Comparison of ENCODE assay signal across 22 mouse cellular contexts in the genomic region with DNA sequence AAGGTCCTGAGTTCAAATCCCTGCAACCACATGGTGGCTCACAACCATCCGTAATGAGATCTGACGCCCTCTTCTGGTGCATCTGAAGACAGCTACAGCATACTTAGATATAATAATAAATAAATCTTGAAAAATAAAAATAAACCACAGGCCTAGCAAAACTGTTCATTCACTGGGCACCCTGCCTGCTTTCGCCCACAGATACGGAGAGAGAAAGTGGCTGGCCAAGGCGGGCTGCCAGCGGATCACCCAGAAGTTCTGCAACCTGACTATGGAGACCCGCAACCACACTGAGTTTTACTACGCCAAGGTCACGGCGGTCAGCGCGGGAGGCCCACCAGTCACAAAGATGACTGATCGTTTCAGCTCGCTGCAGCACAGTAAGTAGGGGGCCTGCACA. TPM values are rescaled to one million over a fixed set of nuclear protein-coding genes. Genes with fewer than 3 reads are reported as not detected.
DNase-seq lines count a peak whose midpoint lies in the region; ATAC-seq lines count a peak whose summit lies in the region.
"Had no signal": no experiment of that assay in that cellular context is flagged by ENCODE, and none has a peak within 500 bp of the region (broad histone marks: within the 10 kb centered on the region; RNA-seq: fewer than 3 reads in every experiment).

No protein-coding gene starts in this region.

- intact Hi-C loops in left cerebral cortex, postnatal 10 days (cut with DNase I): no loop called here
- intact Hi-C loops in gastrocnemius, postnatal 14 days (cut with DNase I; ENCODE audit: low total_unique reads): no loop called here

- 92% methylated on average over 14 of the region's 14 CpGs for WGBS in midbrain, embryonic 11.5 days

- H3K4me2 ChIP-seq in midbrain, embryonic 11.5 days: no peak overlapping the region
- H3K4me2 ChIP-seq: hindbrain, embryonic 12.5 days; limb, embryonic 13.5 days; liver, embryonic 13.5 days; midbrain, embryonic 13.5 days had no signal

- H3K4me3 ChIP-seq in midbrain, embryonic 11.5 days (ENCODE audit: low read depth, low read length): no peak overlapping the region
- H3K4me3 ChIP-seq: hindbrain, embryonic 12.5 days; limb, embryonic 13.5 days; liver, embryonic 13.5 days; midbrain, embryonic 13.5 days had no signal

- no peaks in the 10 kb centered on the region for H3K36me3 ChIP-seq in midbrain, embryonic 11.5 days (ENCODE audit: control insufficient read depth, insufficient read depth, low read length)
- H3K36me3 ChIP-seq: hindbrain, embryonic 12.5 days; limb, embryonic 13.5 days; midbrain, embryonic 13.5 days had no signal

- no peak for ATAC-seq in midbrain, embryonic 11.5 days (ENCODE audit: low FRiP score)
- ATAC-seq: forebrain, embryonic 14.5 days; midbrain, embryonic 13.5 days had no signal

- no peaks in the 10 kb centered on the region for H3K27me3 ChIP-seq in midbrain, embryonic 11.5 days (ENCODE audit: control insufficient read depth, insufficient read depth, low read length)
- H3K27me3 ChIP-seq: hindbrain, embryonic 12.5 days; limb, embryonic 13.5 days; midbrain, embryonic 13.5 days had no signal

- DNase-seq in layer of hippocampus, adult 11-12 months (ENCODE audit: low spot score): peak; percentile 60
- no peak for DNase-seq in layer of hippocampus, postnatal 14 days (ENCODE audit: low spot score in 2 of 2)
- DNase-seq in layer of hippocampus, adult 8-10 months (ENCODE audit: low spot score in 2 of 2): peak; percentile 19 to 64
- peak; percentile 16 to 63 for DNase-seq in left cerebral cortex, postnatal 10 days (ENCODE audit: extremely low spot score in 1 of 2, low spot score in 2 of 2)
- DNase-seq in right cerebral cortex, postnatal 14 days: peak; percentile 64
- no peak for DNase-seq in gastrocnemius, postnatal 14 days
- no peak for DNase-seq in midbrain, embryonic 11.5 days (ENCODE audit: low spot score, missing footprints)
- DNase-seq in kidney, postnatal 36 days: no peak
- DNase-seq: adrenal gland, postnatal 10 days; cerebellum, adult 9-10 months; kidney, adult 11 months; liver, embryonic 13.5 days; lung, adult 2 months had no signal

- no peaks in the 10 kb centered on the region for H3K9me3 ChIP-seq in midbrain, embryonic 11.5 days (ENCODE audit: control insufficient read depth, low read length)
- H3K9me3 ChIP-seq: midbrain, embryonic 13.5 days had no signal

- H3K27ac ChIP-seq in midbrain, embryonic 11.5 days (ENCODE audit: low read depth, low read length): no peak overlapping the region
- H3K27ac ChIP-seq: hindbrain, embryonic 12.5 days; limb, embryonic 13.5 days; liver, embryonic 13.5 days; midbrain, embryonic 13.5 days had no signal

- no peak overlapping the region for H3K9ac ChIP-seq in midbrain, embryonic 11.5 days (ENCODE audit: low read length)
- H3K9ac ChIP-seq: hindbrain, embryonic 12.5 days; limb, embryonic 13.5 days; liver, embryonic 13.5 days; midbrain, embryonic 13.5 days had no signal

- no peaks in the 10 kb centered on the region for H3K4me1 ChIP-seq in midbrain, embryonic 11.5 days (ENCODE audit: control insufficient read depth, insufficient read depth, low read length)
- H3K4me1 ChIP-seq: hindbrain, embryonic 12.5 days had no signal

RNA-seq across cellular contexts. Expression of gene Il22ra1, which starts 5.9 kb away (rescaled TPM):
- total RNA-seq in layer of hippocampus, postnatal 14 days (2021): under 1 TPM in 1 of 2 experiments, not detected in 1; 0.12 TPM
- under 1 TPM in 1 of 4 experiments, not detected in 3; 0.21 TPM for total RNA-seq in layer of hippocampus, adult 8-10 months (2022)
- under 1 TPM; 0.57 to 0.69 TPM for total RNA-seq in left cerebral cortex, postnatal 10 days (2021)
- total RNA-seq in gastrocnemius, postnatal 14 days (2021): under 1 TPM; 0.13 to 0.49 TPM
- polyA plus RNA-seq in midbrain, embryonic 11.5 days (2014; fragmentation: Nextera tagmentation; extraction: Ambion mirVana): not detected in 2 replicates
- total RNA-seq: megakaryocyte, adult 5-6 weeks; monocyte, adult 5-6 weeks; neutrophil, adult 5-6 weeks had no signal
- polyA plus RNA-seq: forebrain, embryonic 14.5 days; heart, embryonic 14.5 days; hindbrain, embryonic 12.5 days; limb, embryonic 13.5 days; midbrain, embryonic 13.5 days; thymus, postnatal 0 days had no signal

RNA-seq across cellular contexts. Expression of gene Myom3, which starts 25.6 kb away (rescaled TPM):
- total RNA-seq in layer of hippocampus, postnatal 14 days (2021): 1 to 10 TPM; 1.4 to 1.5 TPM
- total RNA-seq in layer of hippocampus, adult 8-10 months (2022): under 1 TPM; 0.59 to 0.76 (median 0.69) TPM
- 1 to 10 TPM; 1.2 to 1.6 TPM for total RNA-seq in left cerebral cortex, postnatal 10 days (2021)
- total RNA-seq in gastrocnemius, postnatal 14 days (2021): 10 to 100 TPM; 36.6 to 76.7 TPM
- 0.04 and 0.11 TPM in 2 replicates for polyA plus RNA-seq in midbrain, embryonic 11.5 days (2014; fragmentation: Nextera tagmentation; extraction: Ambion mirVana)
- total RNA-seq: megakaryocyte, adult 5-6 weeks; monocyte, adult 5-6 weeks had no signal

RNA-seq across cellular contexts. Expression of gene Ifnlr1, which starts 47.8 kb away (rescaled TPM):
- under 1 TPM; 0.19 to 0.37 TPM for total RNA-seq in layer of hippocampus, postnatal 14 days (2021)
- total RNA-seq in layer of hippocampus, adult 8-10 months (2022): under 1 TPM; 0.16 to 0.52 (median 0.17) TPM
- under 1 TPM; 0.24 to 0.26 TPM for total RNA-seq in left cerebral cortex, postnatal 10 days (2021)
- under 1 TPM; 0.23 to 0.42 TPM for total RNA-seq in gastrocnemius, postnatal 14 days (2021)
- 0.08 and 0.12 TPM in 2 replicates for polyA plus RNA-seq in midbrain, embryonic 11.5 days (2014; fragmentation: Nextera tagmentation; extraction: Ambion mirVana)
- total RNA-seq: monocyte, adult 5-6 weeks had no signal

Comparison
In these comparisons a context has a peak if more than half of its experiments do, and no peak if none do; other contexts are left out.
1. DNase-seq: peak in layer of hippocampus, adult 11-12 months (single experiment), layer of hippocampus, adult 8-10 months (2 of 2), left cerebral cortex, postnatal 10 days (2 of 2) and right cerebral cortex, postnatal 14 days (single experiment); none in layer of hippocampus, postnatal 14 days (0 of 2), gastrocnemius, postnatal 14 days (single experiment), midbrain, embryonic 11.5 days (single experiment) and kidney, postnatal 36 days (0 of 2).
2. RNA of gene Myom3, which starts 25.6 kb away (total RNA-seq): 36.6 to 76.7 TPM in gastrocnemius, postnatal 14 days; 1.2 to 1.6 TPM in left cerebral cortex, postnatal 10 days, 1.4 to 1.5 TPM in layer of hippocampus, postnatal 14 days and 0.59 to 0.76 TPM in layer of hippocampus, adult 8-10 months; every median in the first group is over 10 times any median in the second.